Comparison of ENCODE assay signal across 16 mouse cellular contexts in the genomic region with DNA sequence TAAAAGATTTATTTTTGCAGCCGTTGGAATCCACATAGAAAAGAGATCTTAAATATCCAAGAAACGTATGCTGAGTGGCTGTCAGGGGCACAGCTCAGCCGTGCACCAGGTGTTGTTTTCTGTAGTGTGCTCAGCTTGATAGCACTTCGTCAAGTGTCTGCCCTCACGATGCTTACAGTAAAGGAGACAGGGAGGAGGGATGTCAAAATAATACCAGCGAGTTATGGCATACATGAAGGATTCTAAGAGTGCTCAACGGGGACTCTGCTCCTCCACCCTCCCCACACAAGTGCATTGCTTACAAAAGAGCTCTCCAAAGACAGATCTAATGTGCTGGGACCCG.
DNase-seq lines count a peak whose midpoint lies in the region; ATAC-seq and TF ChIP-seq lines count a peak whose summit lies in the region.
"Had no signal": no experiment of that assay in that cellular context is flagged by ENCODE, and none has a peak within 500 bp of the region (broad histone marks: within the 10 kb centered on the region; RNA-seq: fewer than 3 reads in every experiment).

No protein-coding gene starts in this region.

- no peak for TF ChIP-seq CTCF in heart, adult 2 months (IDR thresholded peaks at IDR 0.05)

- 30% methylated on average over 8 of the region's 8 CpGs for WGBS in heart, adult 2 months
- WGBS in liver, embryonic 11.5 days, result 24% methylated on average over 8 of the region's 8 CpGs
- WGBS in liver, embryonic 15.5 days (ENCODE audit: insufficient replicate concordance), result 13% methylated on average over 8 of the region's 8 CpGs

- no peak overlapping the region for H3K4me3 ChIP-seq in heart, adult 2 months
- peak overlapping the region; percentile 10; the same call in 1 of the 2 replicates for H3K4me3 ChIP-seq in liver, embryonic 11.5 days (ENCODE audit: low read depth, low read length)
- H3K4me3 ChIP-seq in liver, embryonic 15.5 days (replicated peaks), result no peak overlapping the region
- H3K4me3 ChIP-seq: embryonic facial prominence, embryonic 12.5 days; forebrain, embryonic 10.5 days; myocyte had no signal

- H3K4me2 ChIP-seq in liver, embryonic 11.5 days, result peak overlapping the region; percentile 40
- peak overlapping the region; percentile 48 for H3K4me2 ChIP-seq in liver, embryonic 15.5 days
- H3K4me2 ChIP-seq: embryonic facial prominence, embryonic 12.5 days had no signal

- H3K79me2 ChIP-seq in heart, adult 2 months (replicated peaks; ENCODE audit: control insufficient read depth, insufficient read depth, low read length), result no peaks in the 10 kb centered on the region

- H3K9me3 ChIP-seq in liver, embryonic 11.5 days (ENCODE audit: control insufficient read depth, low read length), result no peaks in the 10 kb centered on the region
- H3K9me3 ChIP-seq in liver, embryonic 15.5 days (replicated peaks), result no peaks in the 10 kb centered on the region
- H3K9me3 ChIP-seq: embryonic facial prominence, embryonic 12.5 days; forebrain, embryonic 10.5 days had no signal

- no peak for DNase-seq in heart, adult 2 months
- DNase-seq in heart, adult 9 months (ENCODE audit: low spot score in 2 of 2), result no peak
- no peak for DNase-seq in liver, embryonic 11.5 days (ENCODE audit: low spot score)
- no peak for DNase-seq in liver
- DNase-seq in CD4-positive helper T cell, adult 2 months (ENCODE audit: low read depth, low spot score), result peak; percentile 26
- no peak for DNase-seq in adrenal gland, postnatal 10 days
- DNase-seq: adrenal gland, postnatal 36 days; cerebellum, postnatal 25 days; right cerebral cortex, postnatal 14 days had no signal

- peak; percentile 63 for ATAC-seq in liver, embryonic 11.5 days (replicated peaks; ENCODE audit: low FRiP score)
- ATAC-seq in liver, embryonic 15.5 days (ENCODE audit: insufficient read depth), result no peak
- no peak for ATAC-seq in erythroblast, adult 5-6 weeks (replicated peaks; ENCODE audit: low FRiP score, poor library complexity, severe bottlenecking)
- ATAC-seq: inflammation-experienced regulatory T-cells, adult 6 months had no signal

- no peak for TF ChIP-seq EP300 in heart, adult 2 months (IDR thresholded peaks at IDR 0.05; ENCODE audit: insufficient read depth, low read depth, low read length)

- no peak overlapping the region for H3K9ac ChIP-seq in heart, adult 2 months (ENCODE audit: low read depth, low read length)
- no peak overlapping the region for H3K9ac ChIP-seq in liver, embryonic 11.5 days (ENCODE audit: low read depth, low read length)
- no peak overlapping the region for H3K9ac ChIP-seq in liver, embryonic 15.5 days
- H3K9ac ChIP-seq: embryonic facial prominence, embryonic 12.5 days had no signal

- H3K4me1 ChIP-seq in heart, adult 2 months (ENCODE audit: control insufficient read depth, insufficient read depth, low read length), result peaks cover 13% of the 10 kb centered on the region
- H3K4me1 ChIP-seq in liver, embryonic 11.5 days (replicated peaks; ENCODE audit: control insufficient read depth, insufficient read depth, low read length), result peaks cover 34% of the 10 kb centered on the region
- peaks cover 34% of the 10 kb centered on the region for H3K4me1 ChIP-seq in liver, embryonic 15.5 days (replicated peaks)

- TF ChIP-seq POLR2A in heart, adult 2 months (IDR thresholded peaks at IDR 0.05; ENCODE audit: insufficient read depth, low read depth, low read length), result no peak

- peak overlapping the region; percentile 16; the same call in 1 of the 2 replicates for H3K27ac ChIP-seq in heart, adult 2 months
- H3K27ac ChIP-seq in liver, embryonic 11.5 days (ENCODE audit: low read depth, low read length), result peak overlapping the region; percentile 16; the same call in 1 of the 2 replicates
- no peak overlapping the region for H3K27ac ChIP-seq in liver, embryonic 15.5 days (replicated peaks)
- H3K27ac ChIP-seq: embryonic facial prominence, embryonic 12.5 days; kidney, postnatal 0 days had no signal

- intact Hi-C loops in heart, adult 2 months (cut with DNase I), result no loop called here

- no peaks in the 10 kb centered on the region for H3K27me3 ChIP-seq in heart, adult 2 months (ENCODE audit: control insufficient read depth, insufficient read depth, low read length)
- no peaks in the 10 kb centered on the region for H3K27me3 ChIP-seq in liver, embryonic 11.5 days (replicated peaks; ENCODE audit: control insufficient read depth, insufficient read depth, low read length)
- H3K27me3 ChIP-seq in liver, embryonic 15.5 days, result no peaks in the 10 kb centered on the region
- H3K27me3 ChIP-seq: embryonic facial prominence, embryonic 12.5 days had no signal

- peaks cover 4% of the 10 kb centered on the region; the same call in 1 of the 2 replicates for H3K36me3 ChIP-seq in heart, adult 2 months (ENCODE audit: control insufficient read depth, insufficient read depth, low read length)
- no peaks in the 10 kb centered on the region for H3K36me3 ChIP-seq in liver, embryonic 11.5 days (ENCODE audit: control insufficient read depth, insufficient read depth, low read length)
- no peaks in the 10 kb centered on the region for H3K36me3 ChIP-seq in liver, embryonic 15.5 days (replicated peaks)
- H3K36me3 ChIP-seq: embryonic facial prominence, embryonic 12.5 days; forebrain, embryonic 10.5 days had no signal
